Comparison of ENCODE assay signal across 10 mouse cellular contexts in genomic region chr5:124901675-124902074, GRCm38 (mm10). TPM values are rescaled to one million over a fixed set of nuclear protein-coding genes. Genes with fewer than 3 reads are reported as not detected.
DNase-seq lines count a peak whose midpoint lies in the region; ATAC-seq and TF ChIP-seq lines count a peak whose summit lies in the region.
"Had no signal": no experiment of that assay in that cellular context is flagged by ENCODE, and none has a peak within 500 bp of the region (broad histone marks: within the 10 kb centered on the region; RNA-seq: fewer than 3 reads in every experiment).

No protein-coding gene starts in this region.

- no peaks in the 10 kb centered on the region for H3K4me1 ChIP-seq in kidney, adult 2 months (ENCODE audit: control insufficient read depth, insufficient read depth, low read length)
- peaks cover 9% of the 10 kb centered on the region for H3K4me1 ChIP-seq in kidney, embryonic 16.5 days (ENCODE audit: insufficient read depth, low read length)

- H3K4me2 ChIP-seq in kidney, embryonic 16.5 days (replicated peaks; ENCODE audit: low read depth, low read length): no peak overlapping the region
- H3K4me2 ChIP-seq: heart, embryonic 13.5 days; limb, embryonic 13.5 days; midbrain, embryonic 12.5 days had no signal

- H3K27ac ChIP-seq in kidney, adult 2 months (ENCODE audit: insufficient read depth, low read depth, low read length): no peak overlapping the region
- H3K27ac ChIP-seq in kidney, embryonic 16.5 days (ENCODE audit: low read length): no peak overlapping the region
- H3K27ac ChIP-seq: heart, embryonic 13.5 days; limb, embryonic 13.5 days; midbrain, embryonic 12.5 days had no signal

- DNase-seq in kidney, adult 2 months: peak; percentile 28
- peak; percentile 87 for DNase-seq in cerebellum, postnatal 14 days
- peak; percentile 77 for DNase-seq in layer of hippocampus, adult 11-12 months (ENCODE audit: low spot score)
- DNase-seq in right cerebral cortex, adult 2 months (ENCODE audit: low spot score in 2 of 2): peak; percentile 61 to 65
- DNase-seq in adrenal gland, adult 8-10 months: no peak
- no peak for DNase-seq in thymus, postnatal 4 days

- no peaks in the 10 kb centered on the region for H3K9me3 ChIP-seq in kidney, embryonic 16.5 days (ENCODE audit: low read length)
- H3K9me3 ChIP-seq: heart, embryonic 13.5 days; limb, embryonic 13.5 days; midbrain, embryonic 12.5 days had no signal

- TF ChIP-seq POLR2A in kidney, adult 2 months (IDR thresholded peaks at IDR 0.05; ENCODE audit: low read depth, low read length): no peak

- H3K27me3 ChIP-seq in kidney, adult 2 months (replicated peaks; ENCODE audit: control insufficient read depth, insufficient read depth, low read length): no peaks in the 10 kb centered on the region
- H3K27me3 ChIP-seq in kidney, embryonic 16.5 days (ENCODE audit: insufficient read depth, low read length): no peaks in the 10 kb centered on the region
- H3K27me3 ChIP-seq: heart, embryonic 13.5 days; limb, embryonic 13.5 days; midbrain, embryonic 12.5 days had no signal

- ATAC-seq in kidney, embryonic 16.5 days (ENCODE audit: low FRiP score, low TSS enrichment): no peak

- no peak overlapping the region for H3K9ac ChIP-seq in kidney, embryonic 16.5 days (replicated peaks; ENCODE audit: low read length)
- H3K9ac ChIP-seq: heart, embryonic 13.5 days; limb, embryonic 13.5 days; midbrain, embryonic 12.5 days had no signal

- 70% methylated on average over 6 of the region's 6 CpGs for WGBS in kidney, adult 2 months
- WGBS in kidney, embryonic 16.5 days: 87% methylated on average over 6 of the region's 6 CpGs

- H3K4me3 ChIP-seq in kidney, adult 2 months (ENCODE audit: insufficient read depth, low read depth, low read length): no peak overlapping the region
- H3K4me3 ChIP-seq in kidney, embryonic 16.5 days (ENCODE audit: low read length): no peak overlapping the region
- H3K4me3 ChIP-seq: heart, embryonic 13.5 days; limb, embryonic 13.5 days; midbrain, embryonic 12.5 days had no signal

- H3K36me3 ChIP-seq in kidney, adult 2 months (ENCODE audit: control insufficient read depth, insufficient read depth, low read length): no peaks in the 10 kb centered on the region
- no peaks in the 10 kb centered on the region for H3K36me3 ChIP-seq in kidney, embryonic 16.5 days (ENCODE audit: insufficient read depth, low read length)
- H3K36me3 ChIP-seq: heart, embryonic 13.5 days; limb, embryonic 13.5 days; midbrain, embryonic 12.5 days had no signal

- TF ChIP-seq CTCF in kidney, adult 2 months (conservative IDR thresholded peaks at IDR 0.05; ENCODE audit: insufficient read depth, insufficient read length, low read depth, low read length): no peak

RNA-seq across cellular contexts. Expression of gene Zfp664, which starts 39.2 kb away (rescaled TPM):
- polyA plus RNA-seq in kidney, adult 2 months (2012; rRNA removed): 19.1 and 20.4 TPM in 2 replicates
- polyA plus RNA-seq in kidney, embryonic 16.5 days (2015; fragmentation: Nextera tagmentation; extraction: Ambion mirVana): 110 and 118 TPM in 2 replicates
- 10 to 100 TPM; 48.3 to 63.9 (median 55.9) TPM for total RNA-seq in adrenal gland, adult 8-10 months (2022)

RNA-seq across cellular contexts. Expression of gene Ccdc92, which starts 39.5 kb away (rescaled TPM):
- polyA plus RNA-seq in kidney, adult 2 months (2012; rRNA removed): 6.9 and 8.9 TPM in 2 replicates
- 8.8 and 9.3 TPM in 2 replicates for polyA plus RNA-seq in kidney, embryonic 16.5 days (2015; fragmentation: Nextera tagmentation; extraction: Ambion mirVana)
- 10 to 100 TPM in 3 of 4 experiments, 1 to 10 TPM in 1; 9.3 to 14.1 (median 11.8) TPM for total RNA-seq in adrenal gland, adult 8-10 months (2022)

Comparison
In these comparisons a context has a peak if more than half of its experiments do, and no peak if none do; other contexts are left out.
1. DNase-seq: peak in kidney, adult 2 months (single experiment), cerebellum, postnatal 14 days (2 of 2), layer of hippocampus, adult 11-12 months (single experiment) and right cerebral cortex, adult 2 months (2 of 2); none in adrenal gland, adult 8-10 months (single experiment) and thymus, postnatal 4 days (single experiment).